Mouse (Mus musculus) lung, adult 2 months (tissue): ENCODE measurements around the gene Decr2.

Source experiments
- CTCF ChIP-seq: fragments of 200-500 bp; IDR thresholded peaks from 2 replicates; pipeline ENCODE4 v1.5.1; 2011; ENCODE audit warnings: mild to moderate bottlenecking, low read length, control low read depth; ENCODE audit not compliant: insufficient read depth
- POLR2A ChIP-seq: fragments of 200-500 bp; IDR thresholded peaks from 2 replicates; pipeline ENCODE4 v1.6.1; 2011; ENCODE audit warnings: low read depth, mild to moderate bottlenecking, control low read depth, low read length, borderline replicate concordance; ENCODE audit errors: extremely low read depth

DNA sequence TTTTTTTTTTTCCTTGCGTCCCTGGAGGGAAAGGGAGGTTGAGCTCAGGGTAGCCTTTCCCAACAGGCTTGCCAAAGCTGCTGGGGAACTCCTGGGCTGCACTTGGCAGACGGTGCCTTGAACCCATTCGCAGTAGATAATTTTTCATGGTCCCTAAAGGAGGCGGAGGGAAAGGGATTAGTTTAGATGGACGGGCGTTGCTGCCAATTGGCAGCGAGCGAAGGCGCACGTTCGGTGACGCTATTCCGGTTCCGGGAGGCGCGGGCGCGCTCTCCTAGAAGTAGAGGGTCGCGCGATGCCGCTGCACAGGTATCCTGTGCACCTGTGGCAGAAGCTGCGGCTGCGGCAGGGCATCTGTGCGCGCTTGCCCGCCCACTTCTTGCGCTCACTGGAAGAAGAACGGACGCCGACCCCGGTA lies 33.1 kb upstream of the Decr2 start, which contains the start of gene Mrpl28:
- no peak for TF ChIP-seq CTCF
- TF ChIP-seq POLR2A, result peak; percentile 100
